Mouse (Mus musculus) neural tube, embryonic 13.5 days (tissue): ENCODE results near the gene Ttc9. TPM values are rescaled to one million over a fixed set of nuclear protein-coding genes. Genes with fewer than 3 reads are reported as not detected.

ENCODE experiments used
- ATAC-seq: fragments of 200-750 bp; cut with Nextera tagmentation; 2 replicates; pipeline ENCODE4 v1.8.0; 2017; ENCODE audit warnings: low read depth, mild to moderate bottlenecking, moderate TSS enrichment, moderate library complexity
- H3K27ac ChIP-seq: fragments of 300-500 bp; sonication (generic); replicated peaks from 2 replicates; pipeline ENCODE4 v1.5.1; 2015; ENCODE audit warnings: moderate library complexity, mild to moderate bottlenecking, inconsistent platforms
- H3K27me3 ChIP-seq: fragments of 300-500 bp; sonication (generic); 2 replicates; pipeline ENCODE4 v1.6.1; 2015; ENCODE audit warnings: mild to moderate bottlenecking, inconsistent platforms
- H3K36me3 ChIP-seq: fragments of 300-500 bp; sonication (generic); 2 replicates; pipeline ENCODE4 v1.6.1; 2015; ENCODE audit warnings: mild to moderate bottlenecking, inconsistent platforms
- H3K4me1 ChIP-seq: fragments of 300-500 bp; sonication (generic); replicated peaks from 2 replicates; pipeline ENCODE4 v1.6.1; 2015; ENCODE audit warnings: inconsistent platforms
- H3K4me2 ChIP-seq: fragments of 300-500 bp; sonication (generic); 2 replicates; pipeline ENCODE4 v1.6.1; 2015; ENCODE audit warnings: inconsistent platforms, mild to moderate bottlenecking, moderate library complexity
- H3K4me3 ChIP-seq: fragments of 300-500 bp; sonication (generic); 2 replicates; pipeline ENCODE4 v1.5.1; 2015; ENCODE audit warnings: mild to moderate bottlenecking, inconsistent platforms
- H3K9ac ChIP-seq: fragments of 300-500 bp; sonication (generic); 2 replicates; pipeline ENCODE4 v1.6.1; 2015; ENCODE audit warnings: moderate library complexity, mild to moderate bottlenecking, inconsistent platforms
- H3K9me3 ChIP-seq: fragments of 300-500 bp; sonication (generic); 2 replicates; pipeline ENCODE4 v1.6.1; 2016; ENCODE audit warnings: inconsistent platforms
- WGBS: fragments of 180-500 bp; shearing (Covaris S2); methylation state at CpG from one replicate; pipeline ENCODE4 v1.1.7; 2015; 5-methylcytosine and 5-hydroxymethylcytosine counted together
- polyA plus RNA-seq: library from polyadenylated mRNA; unstranded; fragments of >200 nt; fragmentation: Nextera tagmentation; extraction: Ambion mirVana; gene quantifications from 2 replicates; pipeline ENCODE4 v1.2.1, GENCODE M21; 2015

Gene Ttc9
- polyA plus RNA-seq, 1 experiment from 2014 or later = 14.2 TPM

GRCm38 (mm10) chr12:81628091-81628490 lies 3.0 kb upstream of the Ttc9 start:
- H3K4me3 ChIP-seq = no peak overlapping the region
- no peaks in the 10 kb centered on the region for H3K36me3 ChIP-seq
- no peak for ATAC-seq

GRCm38 (mm10) chr12:81630520-81630914 lies 532 bp upstream of the Ttc9 start:
- WGBS = under 1% methylated on average over 16 of the region's 16 CpGs
- Histone ChIP-seq H3K4me3 (peak overlapping the region; percentile 71), H3K27ac (peak overlapping the region; percentile 95), H3K4me1 (peaks cover 31% of the 10 kb centered on the region), H3K9ac (peak overlapping the region; percentile 91), H3K36me3 (no peaks in the 10 kb centered on the region), H3K27me3 (peaks cover 21% of the 10 kb centered on the region; the same call in 1 of the 2 replicates), H3K4me2 (peak overlapping the region; percentile 83), H3K9me3 (no peaks in the 10 kb centered on the region)
- ATAC-seq = peak; percentile 82

More at GRCm38 (mm10) chr12:81628091-81628490, 3.0 kb upstream of the Ttc9 start:
- Histone ChIP-seq H3K4me2 (no peak overlapping the region), H3K4me1 (peaks cover 23% of the 10 kb centered on the region), H3K27ac (no peak overlapping the region), H3K9ac (no peak overlapping the region), H3K9me3 (no peaks in the 10 kb centered on the region), H3K27me3 (peaks cover 19% of the 10 kb centered on the region; the same call in 1 of the 2 replicates)
- WGBS = 87% methylated on average over 4 of the region's 4 CpGs

GRCm38 (mm10) chr12:81631661-81632401 lies 782 bp downstream of the Ttc9 start:
- Histone ChIP-seq H3K9ac (peak overlapping the region; percentile 91), H3K4me2 (peak overlapping the region; percentile 83), H3K4me1 (peaks cover 31% of the 10 kb centered on the region), H3K36me3 (no peaks in the 10 kb centered on the region), H3K27ac (peak overlapping the region; percentile 95), H3K9me3 (no peaks in the 10 kb centered on the region), H3K27me3 (peaks cover 21% of the 10 kb centered on the region; the same call in 1 of the 2 replicates), H3K4me3 (peak overlapping the region; percentile 71)
- ATAC-seq = peak; percentile 54
- WGBS = 1% methylated on average over 27 of the region's 31 CpGs

GRCm38 (mm10) chr12:81633246-81633645 lies 2.2 kb downstream of the Ttc9 start:
- peaks cover 31% of the 10 kb centered on the region for H3K4me1 ChIP-seq
- no peak for ATAC-seq
- WGBS = 83% methylated on average over 2 of the region's 2 CpGs
- no peaks in the 10 kb centered on the region for H3K9me3 ChIP-seq
- no peaks in the 10 kb centered on the region for H3K36me3 ChIP-seq
- peaks cover 18% of the 10 kb centered on the region; the same call in 1 of the 2 replicates for H3K27me3 ChIP-seq
- peak overlapping the region; percentile 71; the same call in 1 of the 2 replicates for H3K4me3 ChIP-seq
- no peak overlapping the region for H3K9ac ChIP-seq
- no peak overlapping the region for H3K27ac ChIP-seq
- H3K4me2 ChIP-seq = peak overlapping the region; percentile 83

- H3K36me3 ChIP-seq = peaks cover 5% of the 10 kb centered on the region
- H3K27ac ChIP-seq = no peak overlapping the region
- no peak for ATAC-seq
- H3K4me1 ChIP-seq = peaks cover 10% of the 10 kb centered on the region
- H3K4me2 ChIP-seq = no peak overlapping the region
- WGBS = 72% methylated on average over 5 of the region's 5 CpGs
- H3K9me3 ChIP-seq = no peaks in the 10 kb centered on the region
- H3K27me3 ChIP-seq = no peaks in the 10 kb centered on the region
- H3K9ac ChIP-seq = no peak overlapping the region
- no peak overlapping the region for H3K4me3 ChIP-seq
These were observed 9.6 kb downstream of the Ttc9 start for GRCm38 (mm10) chr12:81640656-81641055.

- Histone ChIP-seq H3K9me3 (no peaks in the 10 kb centered on the region), H3K27ac (no peak overlapping the region), H3K27me3 (no peaks in the 10 kb centered on the region), H3K4me1 (peaks cover 10% of the 10 kb centered on the region), H3K4me3 (no peak overlapping the region), H3K36me3 (peaks cover 5% of the 10 kb centered on the region), H3K4me2 (no peak overlapping the region), H3K9ac (no peak overlapping the region)
- WGBS = 35% methylated on average over 11 of the region's 11 CpGs
- peak; percentile 80; the same call in 1 of the 2 replicates for ATAC-seq
These were observed 11.5 kb downstream of the Ttc9 start for GRCm38 (mm10) chr12:81642361-81643082.

GRCm38 (mm10) chr12:81646811-81647210 lies 15.8 kb downstream of the Ttc9 start:
- Histone ChIP-seq H3K4me2 (no peak overlapping the region), H3K4me3 (no peak overlapping the region), H3K9me3 (no peaks in the 10 kb centered on the region), H3K27me3 (no peaks in the 10 kb centered on the region), H3K4me1 (peaks cover 10% of the 10 kb centered on the region), H3K9ac (no peak overlapping the region), H3K27ac (no peak overlapping the region), H3K36me3 (0 out of 2 replicates have a peak, but pooled peaks cover 3% of the 10 kb centered on the region)
- WGBS = 81% methylated on average over 6 of the region's 6 CpGs
- ATAC-seq = no peak

- H3K9me3 ChIP-seq = no peaks in the 10 kb centered on the region
- H3K27me3 ChIP-seq = no peaks in the 10 kb centered on the region
- 0 out of 2 replicates have a peak, but pooled peaks cover 3% of the 10 kb centered on the region for H3K36me3 ChIP-seq
- H3K27ac ChIP-seq = no peak overlapping the region
- ATAC-seq = no peak
- H3K9ac ChIP-seq = no peak overlapping the region
- H3K4me1 ChIP-seq = no peaks in the 10 kb centered on the region
- 89% methylated on average over 8 of the region's 8 CpGs for WGBS
- H3K4me3 ChIP-seq = no peak overlapping the region
- H3K4me2 ChIP-seq = no peak overlapping the region
These were observed 22.3 kb downstream of the Ttc9 start for GRCm38 (mm10) chr12:81653344-81653743.

- Histone ChIP-seq H3K9ac (no peak overlapping the region), H3K27ac (no peak overlapping the region), H3K4me1 (no peaks in the 10 kb centered on the region), H3K9me3 (no peaks in the 10 kb centered on the region), H3K4me3 (no peak overlapping the region), H3K36me3 (peaks cover 14% of the 10 kb centered on the region; the same call in 1 of the 2 replicates), H3K27me3 (no peaks in the 10 kb centered on the region), H3K4me2 (no peak overlapping the region)
- no peak for ATAC-seq
- WGBS = 93% methylated on average over 1 of the region's 1 CpGs
These were observed 26.3 kb downstream of the Ttc9 start for GRCm38 (mm10) chr12:81657321-81657720.

GRCm38 (mm10) chr12:81658086-81658485 lies 27.0 kb downstream of the Ttc9 start:
- Histone ChIP-seq H3K9me3 (no peaks in the 10 kb centered on the region), H3K4me3 (no peak overlapping the region), H3K4me1 (no peaks in the 10 kb centered on the region), H3K27ac (no peak overlapping the region), H3K4me2 (no peak overlapping the region), H3K27me3 (no peaks in the 10 kb centered on the region), H3K36me3 (peaks cover 20% of the 10 kb centered on the region; the same call in 1 of the 2 replicates), H3K9ac (no peak overlapping the region)
- 94% methylated on average over 7 of the region's 7 CpGs for WGBS
- no peak for ATAC-seq

- Histone ChIP-seq H3K9ac (no peak overlapping the region), H3K9me3 (no peaks in the 10 kb centered on the region), H3K4me2 (no peak overlapping the region), H3K36me3 (peaks cover 44% of the 10 kb centered on the region), H3K4me1 (no peaks in the 10 kb centered on the region), H3K27ac (no peak overlapping the region), H3K27me3 (no peaks in the 10 kb centered on the region), H3K4me3 (no peak overlapping the region)
- WGBS = 86% methylated on average over 4 of the region's 4 CpGs
- no peak for ATAC-seq
These were observed 31.0 kb downstream of the Ttc9 start for GRCm38 (mm10) chr12:81662076-81662475.

GRCm38 (mm10) chr12:81663116-81663515 lies 32.1 kb downstream of the Ttc9 start:
- H3K36me3 ChIP-seq = peaks cover 49% of the 10 kb centered on the region
- H3K4me1 ChIP-seq = no peaks in the 10 kb centered on the region
- no peak overlapping the region for H3K4me2 ChIP-seq
- ATAC-seq = no peak
- no peak overlapping the region for H3K27ac ChIP-seq
- H3K4me3 ChIP-seq = no peak overlapping the region
- WGBS = 90% methylated on average over 9 of the region's 9 CpGs
- H3K27me3 ChIP-seq = no peaks in the 10 kb centered on the region
- no peaks in the 10 kb centered on the region for H3K9me3 ChIP-seq
- H3K9ac ChIP-seq = no peak overlapping the region
